Mouse (Mus musculus): ENCODE results near the gene Zc3h6.

- TF ChIP-seq CTCF (IDR thresholded peaks at IDR 0.05; ENCODE audit: borderline replicate concordance, insufficient read depth, low read length) (no peak), POLR2A (IDR thresholded peaks at IDR 0.05; ENCODE audit: low read depth, low read length) (no peak)
These were observed 966 bp upstream of the Zc3h6 start for GRCm38 (mm10) chr2:128966236-128966635.

Data from embryonic fibroblast, embryonic 13.5 days (primary cell).